Mouse (Mus musculus): ENCODE measurements around the gene Sirt6. TPM values are rescaled to one million over a fixed set of nuclear protein-coding genes. Genes with fewer than 3 reads are reported as not detected.

Gene Sirt6
- polyA plus RNA-seq, 1 experiment from 2014 or later: 6.1 TPM

- Histone ChIP-seq H3K9me3 (ENCODE audit: low read length) (no peaks in the 10 kb centered on the region), H3K4me2 (ENCODE audit: low read depth, low read length) (no peak overlapping the region), H3K4me1 (ENCODE audit: insufficient read depth) (peaks cover 17% of the 10 kb centered on the region), H3K4me3 (ENCODE audit: low read depth, low read length) (no peak overlapping the region), H3K36me3 (replicated peaks; ENCODE audit: insufficient read depth, low read length) (no peaks in the 10 kb centered on the region), H3K9ac (replicated peaks) (no peak overlapping the region), H3K27ac (ENCODE audit: low read depth) (no peak overlapping the region), H3K27me3 (ENCODE audit: insufficient read depth, low read length) (no peaks in the 10 kb centered on the region)
- TF ChIP-seq CTCF (IDR thresholded peaks at IDR 0.05; ENCODE audit: low read depth): no peak
- no peak for TF ChIP-seq EP300 (IDR thresholded peaks at IDR 0.05; ENCODE audit: low read depth)
- WGBS (ENCODE audit: insufficient replicate concordance): 68% methylated on average over 4 of the region's 4 CpGs
- ATAC-seq (no peak), DNase-seq (no peak)
Measured at GRCm38 (mm10) chr10:81593223-81593622, 34.4 kb downstream of the Sirt6 start.

- Histone ChIP-seq H3K4me1 (ENCODE audit: insufficient read depth) (peaks cover 15% of the 10 kb centered on the region), H3K27me3 (ENCODE audit: insufficient read depth, low read length) (no peaks in the 10 kb centered on the region), H3K4me2 (ENCODE audit: low read depth, low read length) (no peak overlapping the region), H3K4me3 (ENCODE audit: low read depth, low read length) (no peak overlapping the region), H3K9ac (replicated peaks) (no peak overlapping the region), H3K27ac (ENCODE audit: low read depth) (no peak overlapping the region), H3K9me3 (ENCODE audit: low read length) (no peaks in the 10 kb centered on the region), H3K36me3 (replicated peaks; ENCODE audit: insufficient read depth, low read length) (no peaks in the 10 kb centered on the region)
- TF ChIP-seq EP300 (IDR thresholded peaks at IDR 0.05; ENCODE audit: low read depth) (no peak), CTCF (IDR thresholded peaks at IDR 0.05; ENCODE audit: low read depth) (no peak)
- WGBS (ENCODE audit: insufficient replicate concordance): 78% methylated on average over 7 of the region's 7 CpGs
- ATAC-seq (no peak), DNase-seq (no peak)
Measured at GRCm38 (mm10) chr10:81592631-81593030, 35.0 kb downstream of the Sirt6 start.

GRCm38 (mm10) chr10:81591846-81592245 is 35.8 kb downstream of the Sirt6 start:
- H3K4me2 ChIP-seq (ENCODE audit: low read depth, low read length): no peak overlapping the region
- WGBS (ENCODE audit: insufficient replicate concordance): 80% methylated on average over 9 of the region's 9 CpGs

GRCm38 (mm10) chr10:81588739-81589138 is 38.9 kb downstream of the Sirt6 start:
- H3K9me3 ChIP-seq (ENCODE audit: low read length): no peaks in the 10 kb centered on the region
- ATAC-seq: no peak
- TF ChIP-seq EP300 (IDR thresholded peaks at IDR 0.05; ENCODE audit: low read depth): no peak
- TF ChIP-seq CTCF (IDR thresholded peaks at IDR 0.05; ENCODE audit: low read depth): no peak
- H3K36me3 ChIP-seq (replicated peaks; ENCODE audit: insufficient read depth, low read length): no peaks in the 10 kb centered on the region
- no peaks in the 10 kb centered on the region for H3K27me3 ChIP-seq (ENCODE audit: insufficient read depth, low read length)
- no peak overlapping the region for H3K4me2 ChIP-seq (ENCODE audit: low read depth, low read length)
- no peaks in the 10 kb centered on the region for H3K4me1 ChIP-seq (ENCODE audit: insufficient read depth)
- DNase-seq: no peak
- no peak overlapping the region for H3K4me3 ChIP-seq (ENCODE audit: low read depth, low read length)
- H3K9ac ChIP-seq (replicated peaks): no peak overlapping the region
- WGBS (ENCODE audit: insufficient replicate concordance): 70% methylated on average over 7 of the region's 7 CpGs
- no peak overlapping the region for H3K27ac ChIP-seq (ENCODE audit: low read depth)

More at GRCm38 (mm10) chr10:81591846-81592245, 35.8 kb downstream of the Sirt6 start:
- H3K36me3 ChIP-seq (replicated peaks; ENCODE audit: insufficient read depth, low read length): no peaks in the 10 kb centered on the region
- ATAC-seq (no peak), DNase-seq (no peak)
- no peaks in the 10 kb centered on the region for H3K9me3 ChIP-seq (ENCODE audit: low read length)
- no peak for TF ChIP-seq CTCF (IDR thresholded peaks at IDR 0.05; ENCODE audit: low read depth)
- TF ChIP-seq EP300 (IDR thresholded peaks at IDR 0.05; ENCODE audit: low read depth): no peak
- no peak overlapping the region for H3K4me3 ChIP-seq (ENCODE audit: low read depth, low read length)
- H3K9ac ChIP-seq (replicated peaks): no peak overlapping the region
- H3K27ac ChIP-seq (ENCODE audit: low read depth): no peak overlapping the region
- H3K4me1 ChIP-seq (ENCODE audit: insufficient read depth): peaks cover 8% of the 10 kb centered on the region
- no peaks in the 10 kb centered on the region for H3K27me3 ChIP-seq (ENCODE audit: insufficient read depth, low read length)

GRCm38 (mm10) chr10:81583347-81583746 is 44.2 kb downstream of the Sirt6 start:
- H3K9me3 ChIP-seq (ENCODE audit: low read length): no peaks in the 10 kb centered on the region
- WGBS (ENCODE audit: insufficient replicate concordance): 61% methylated on average over 6 of the region's 6 CpGs
- no peak overlapping the region for H3K4me3 ChIP-seq (ENCODE audit: low read depth, low read length)
- H3K4me2 ChIP-seq (ENCODE audit: low read depth, low read length): no peak overlapping the region
- H3K4me1 ChIP-seq (ENCODE audit: insufficient read depth): peaks cover 4% of the 10 kb centered on the region; the same call in 1 of the 2 replicates
- no peak overlapping the region for H3K27ac ChIP-seq (ENCODE audit: low read depth)
- H3K9ac ChIP-seq (replicated peaks): no peak overlapping the region
- no peaks in the 10 kb centered on the region for H3K36me3 ChIP-seq (replicated peaks; ENCODE audit: insufficient read depth, low read length)
- no peak for ATAC-seq
- no peak for DNase-seq
- TF ChIP-seq CTCF (IDR thresholded peaks at IDR 0.05; ENCODE audit: low read depth) (no peak), EP300 (IDR thresholded peaks at IDR 0.05; ENCODE audit: low read depth) (no peak)
- H3K27me3 ChIP-seq (ENCODE audit: insufficient read depth, low read length): 0 out of 2 replicates have a peak, but pooled peaks cover 3% of the 10 kb centered on the region

DNA sequence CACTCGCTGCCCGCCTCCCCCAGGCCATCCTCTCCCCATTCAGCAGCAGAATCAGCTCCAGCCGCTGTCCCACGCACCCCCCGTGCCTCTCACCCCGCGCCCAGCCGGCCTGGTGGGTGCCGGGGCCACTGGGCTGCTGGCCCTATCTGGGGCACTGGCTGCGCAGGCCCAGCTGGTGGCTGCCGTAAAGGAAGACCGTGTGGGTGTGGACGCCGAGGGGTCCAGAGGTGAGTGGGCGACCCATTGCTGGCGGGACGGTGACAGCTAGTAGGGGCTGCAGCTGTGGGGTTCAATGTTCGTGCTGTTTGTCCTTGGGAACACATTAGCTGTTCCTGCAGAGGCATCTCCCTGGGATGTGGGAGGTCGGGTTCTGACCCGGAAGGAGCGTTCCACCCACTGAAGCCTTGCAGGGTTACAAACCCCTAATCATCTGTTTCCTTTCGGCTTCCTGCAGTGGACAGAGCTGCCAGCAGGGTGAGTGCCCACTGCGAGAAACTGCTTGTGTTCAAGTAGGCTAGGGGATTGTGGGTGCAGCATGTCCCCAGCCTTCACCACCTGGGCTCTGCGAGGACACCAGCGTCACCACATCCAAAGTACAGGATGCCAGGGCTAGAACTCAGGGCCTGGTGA is 47.0 kb downstream of the Sirt6 start:
- Histone ChIP-seq H3K27ac (ENCODE audit: low read depth) (no peak overlapping the region), H3K4me3 (ENCODE audit: low read depth, low read length) (no peak overlapping the region), H3K9me3 (ENCODE audit: low read length) (no peaks in the 10 kb centered on the region), H3K9ac (replicated peaks) (no peak overlapping the region), H3K27me3 (ENCODE audit: insufficient read depth, low read length) (peaks cover 9% of the 10 kb centered on the region; the same call in 1 of the 2 replicates), H3K4me1 (ENCODE audit: insufficient read depth) (peaks cover 10% of the 10 kb centered on the region), H3K4me2 (ENCODE audit: low read depth, low read length) (peak overlapping the region; percentile 42), H3K36me3 (replicated peaks; ENCODE audit: insufficient read depth, low read length) (no peaks in the 10 kb centered on the region)
- whole genome bisulfite sequencing (ENCODE audit: insufficient replicate concordance): 33% methylated on average over 25 of the region's 25 CpGs
- TF ChIP-seq EP300 (IDR thresholded peaks at IDR 0.05; ENCODE audit: low read depth): no peak
- TF ChIP-seq CTCF (IDR thresholded peaks at IDR 0.05; ENCODE audit: low read depth): peak; percentile 60
- no peak for DNase-seq
- ATAC-seq: peak; percentile 52
